12 mouse cellular contexts compared by ENCODE assay signal in the genomic region with DNA sequence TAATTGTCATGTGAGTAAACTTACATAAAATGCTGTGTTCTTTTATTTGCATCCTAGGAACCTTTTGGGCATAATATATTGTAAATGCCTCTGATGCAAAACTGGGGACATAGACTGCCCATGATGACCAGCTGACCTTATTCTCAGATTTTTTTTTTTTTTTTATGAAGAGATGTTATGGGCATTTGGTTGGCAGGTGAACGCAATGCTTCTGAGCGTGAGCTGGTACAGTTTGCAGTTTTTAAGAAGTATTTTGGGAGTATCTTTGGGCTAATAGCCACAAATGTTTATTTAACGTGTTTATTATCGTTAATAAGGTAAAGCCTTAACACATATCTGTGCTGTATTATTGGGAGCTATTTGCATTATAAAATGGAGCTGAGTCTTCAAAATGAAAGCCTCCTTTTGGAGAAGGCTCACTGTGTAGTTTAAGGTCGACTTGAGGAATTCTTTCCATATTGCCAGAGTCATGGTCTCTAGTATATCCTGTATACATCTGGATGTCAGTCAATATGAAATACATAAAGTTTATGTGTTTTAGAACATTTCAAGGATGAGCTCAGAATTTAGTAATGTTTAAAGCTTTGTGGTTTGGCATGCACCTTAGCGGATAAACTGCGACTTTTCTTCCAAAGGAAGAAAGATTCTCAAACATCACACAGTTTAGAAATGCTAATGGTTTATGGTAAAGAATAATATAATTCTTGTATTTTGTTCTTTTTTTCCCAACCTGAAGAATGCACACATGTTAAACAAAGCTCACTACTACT. TPM values are rescaled to one million over a fixed set of nuclear protein-coding genes. Genes with fewer than 3 reads are reported as not detected.
DNase-seq lines count a peak whose midpoint lies in the region; ATAC-seq lines count a peak whose summit lies in the region.
"Had no signal": no experiment of that assay in that cellular context is flagged by ENCODE, and none has a peak within 500 bp of the region (broad histone marks: within the 10 kb centered on the region; RNA-seq: fewer than 3 reads in every experiment).

No protein-coding gene starts in this region.

- peak overlapping the region; percentile 78 for H3K4me2 ChIP-seq in heart, embryonic 13.5 days
- H3K4me2 ChIP-seq in heart, embryonic 12.5 days = no peak overlapping the region
- peak overlapping the region; percentile 4; the same call in 1 of the 2 replicates for H3K4me2 ChIP-seq in midbrain, embryonic 11.5 days
- H3K4me2 ChIP-seq in limb, embryonic 15.5 days = peak overlapping the region; percentile 66

- no peak overlapping the region for H3K27ac ChIP-seq in heart, embryonic 13.5 days (replicated peaks)
- no peak overlapping the region for H3K27ac ChIP-seq in heart, embryonic 12.5 days (ENCODE audit: poor library complexity, severe bottlenecking)
- no peak overlapping the region for H3K27ac ChIP-seq in midbrain, embryonic 11.5 days (ENCODE audit: low read depth, low read length)
- no peak overlapping the region for H3K27ac ChIP-seq in midbrain, embryonic 10.5 days (replicated peaks)
- H3K27ac ChIP-seq in limb, embryonic 15.5 days = no peak overlapping the region

- H3K27me3 ChIP-seq in heart, embryonic 13.5 days (replicated peaks) = no peaks in the 10 kb centered on the region
- H3K27me3 ChIP-seq in heart, embryonic 12.5 days (replicated peaks) = no peaks in the 10 kb centered on the region
- H3K27me3 ChIP-seq in midbrain, embryonic 11.5 days (ENCODE audit: control insufficient read depth, insufficient read depth, low read length) = peaks cover 76% of the 10 kb centered on the region
- H3K27me3 ChIP-seq in midbrain, embryonic 10.5 days (ENCODE audit: low read depth, poor library complexity, severe bottlenecking) = peaks cover 100% of the 10 kb centered on the region
- no peaks in the 10 kb centered on the region for H3K27me3 ChIP-seq in limb, embryonic 15.5 days
- H3K27me3 ChIP-seq: CH12.LX had no signal

- H3K9me3 ChIP-seq in heart, embryonic 13.5 days = no peaks in the 10 kb centered on the region
- no peaks in the 10 kb centered on the region for H3K9me3 ChIP-seq in heart, embryonic 12.5 days (replicated peaks)
- 0 out of 2 replicates have a peak, but pooled peaks cover 2% of the 10 kb centered on the region for H3K9me3 ChIP-seq in midbrain, embryonic 11.5 days (ENCODE audit: control insufficient read depth, low read length)
- H3K9me3 ChIP-seq in midbrain, embryonic 10.5 days (replicated peaks) = peaks cover 11% of the 10 kb centered on the region; the same call in 1 of the 2 replicates
- no peaks in the 10 kb centered on the region for H3K9me3 ChIP-seq in limb, embryonic 15.5 days

- H3K9ac ChIP-seq in heart, embryonic 13.5 days = peak overlapping the region; percentile 45
- H3K9ac ChIP-seq in heart, embryonic 12.5 days = no peak overlapping the region
- no peak overlapping the region for H3K9ac ChIP-seq in midbrain, embryonic 11.5 days (ENCODE audit: low read length)
- no peak overlapping the region for H3K9ac ChIP-seq in limb, embryonic 15.5 days

- DNase-seq in midbrain, embryonic 11.5 days (ENCODE audit: low spot score, missing footprints) = peak; percentile 83
- DNase-seq in midbrain, embryonic 10.5 days (ENCODE audit: low spot score) = no peak
- DNase-seq in kidney, postnatal 25 days = no peak
- DNase-seq in testis, postnatal 10 days (ENCODE audit: low spot score) = no peak
- DNase-seq in c-Kit-positive CD71-positive TER-119-positive erythroid progenitor cells, embryonic 14.5 days (ENCODE audit: low spot score) = no peak
- DNase-seq: liver had no signal

- H3K36me3 ChIP-seq in heart, embryonic 13.5 days = peaks cover 35% of the 10 kb centered on the region
- H3K36me3 ChIP-seq in heart, embryonic 12.5 days = peaks cover 30% of the 10 kb centered on the region
- H3K36me3 ChIP-seq in midbrain, embryonic 11.5 days (ENCODE audit: control insufficient read depth, insufficient read depth, low read length) = peaks cover 5% of the 10 kb centered on the region; the same call in 1 of the 2 replicates
- peaks cover 11% of the 10 kb centered on the region for H3K36me3 ChIP-seq in midbrain, embryonic 10.5 days
- H3K36me3 ChIP-seq in limb, embryonic 15.5 days = peaks cover 18% of the 10 kb centered on the region

- ATAC-seq in heart, embryonic 13.5 days (ENCODE audit: extremely low read depth, insufficient number of reproducible peaks, low FRiP score, low TSS enrichment) = no peak
- ATAC-seq in heart, embryonic 12.5 days (ENCODE audit: insufficient number of reproducible peaks, low FRiP score) = no peak
- ATAC-seq in midbrain, embryonic 11.5 days (ENCODE audit: low FRiP score) = no peak
- ATAC-seq in limb, embryonic 15.5 days (ENCODE audit: insufficient number of reproducible peaks, low FRiP score, low TSS enrichment, low read depth) = no peak
- ATAC-seq: inflammation-experienced regulatory T-cells, adult 6 months had no signal

- WGBS in heart, embryonic 13.5 days = 74% methylated on average over 7 of the region's 7 CpGs
- 76% methylated on average over 7 of the region's 7 CpGs for WGBS in heart, embryonic 12.5 days
- 73% methylated on average over 7 of the region's 7 CpGs for WGBS in midbrain, embryonic 11.5 days
- 71% methylated on average over 7 of the region's 7 CpGs for WGBS in midbrain, embryonic 10.5 days
- 54% methylated on average over 7 of the region's 7 CpGs for WGBS in limb, embryonic 15.5 days

- H3K4me1 ChIP-seq in heart, embryonic 13.5 days = peaks cover 27% of the 10 kb centered on the region
- H3K4me1 ChIP-seq in heart, embryonic 12.5 days (replicated peaks) = no peaks in the 10 kb centered on the region
- H3K4me1 ChIP-seq in midbrain, embryonic 11.5 days (ENCODE audit: control insufficient read depth, insufficient read depth, low read length) = 0 out of 2 replicates have a peak, but pooled peaks cover 5% of the 10 kb centered on the region
- H3K4me1 ChIP-seq in midbrain, embryonic 10.5 days = peaks cover 31% of the 10 kb centered on the region
- peaks cover 15% of the 10 kb centered on the region; the same call in 1 of the 2 replicates for H3K4me1 ChIP-seq in limb, embryonic 15.5 days

- peak overlapping the region; percentile 97 for H3K4me3 ChIP-seq in heart, embryonic 13.5 days
- H3K4me3 ChIP-seq in heart, embryonic 12.5 days = no peak overlapping the region
- H3K4me3 ChIP-seq in midbrain, embryonic 11.5 days (ENCODE audit: low read depth, low read length) = no peak overlapping the region
- no peak overlapping the region for H3K4me3 ChIP-seq in midbrain, embryonic 10.5 days
- H3K4me3 ChIP-seq in limb, embryonic 15.5 days = peak overlapping the region; percentile 8; the same call in 1 of the 2 replicates
- H3K4me3 ChIP-seq: megakaryocyte, embryonic 14.5 days had no signal

RNA-seq across cellular contexts. Expression of a gene that starts 3.0 kb away (rescaled TPM):
- polyA plus RNA-seq in heart, embryonic 13.5 days (2015; fragmentation: Nextera tagmentation; extraction: Ambion mirVana) = 0.48 and 0.55 TPM in 2 replicates
- 0.50 and 0.74 TPM in 2 replicates for polyA plus RNA-seq in heart, embryonic 12.5 days (2016; fragmentation: Nextera tagmentation; extraction: Ambion mirVana)
- polyA plus RNA-seq in midbrain, embryonic 11.5 days (2014; fragmentation: Nextera tagmentation; extraction: Ambion mirVana) = 6.5 and 7.7 TPM in 2 replicates
- polyA plus RNA-seq in midbrain, embryonic 10.5 days (2016; fragmentation: Nextera tagmentation; extraction: Ambion mirVana) = 2.7 and 3.9 TPM in 2 replicates
- polyA plus RNA-seq in limb, embryonic 15.5 days (2015; fragmentation: Nextera tagmentation; extraction: Ambion mirVana) = 3.0 and 3.5 TPM in 2 replicates
- polyA plus RNA-seq: inflammation-experienced regulatory T-cells, adult 6 months had no signal

RNA-seq across cellular contexts. Expression of a gene that starts 8.3 kb away (rescaled TPM):
- 31.1 and 32.3 TPM in 2 replicates for polyA plus RNA-seq in heart, embryonic 13.5 days (2015; fragmentation: Nextera tagmentation; extraction: Ambion mirVana)
- polyA plus RNA-seq in heart, embryonic 12.5 days (2016; fragmentation: Nextera tagmentation; extraction: Ambion mirVana) = 37.5 and 42.0 TPM in 2 replicates
- polyA plus RNA-seq in midbrain, embryonic 11.5 days (2014; fragmentation: Nextera tagmentation; extraction: Ambion mirVana) = 14.1 and 15.8 TPM in 2 replicates
- 5.9 and 13.3 TPM in 2 replicates for polyA plus RNA-seq in midbrain, embryonic 10.5 days (2016; fragmentation: Nextera tagmentation; extraction: Ambion mirVana)
- polyA plus RNA-seq in limb, embryonic 15.5 days (2015; fragmentation: Nextera tagmentation; extraction: Ambion mirVana) = 64.5 and 64.9 TPM in 2 replicates

Comparison
In these comparisons a context has a peak if more than half of its experiments do, and no peak if none do; other contexts are left out.
1. H3K4me3 ChIP-seq: peak in heart, embryonic 13.5 days (single experiment) and limb, embryonic 15.5 days (single experiment); none in heart, embryonic 12.5 days (single experiment), midbrain, embryonic 11.5 days (single experiment) and midbrain, embryonic 10.5 days (single experiment).